Mouse (Mus musculus): ENCODE data around the gene Hexb. TPM values are rescaled to one million over a fixed set of nuclear protein-coding genes. Genes with fewer than 3 reads are reported as not detected.
"Not testable (repeated sequence)": the region's sequence is repeated elsewhere in the genome, so short reads cannot be mapped to it uniquely, and the experiment has no call there.

Gene Hexb
- polyA plus RNA-seq, 1 experiment, result 71.8 TPM

DNA sequence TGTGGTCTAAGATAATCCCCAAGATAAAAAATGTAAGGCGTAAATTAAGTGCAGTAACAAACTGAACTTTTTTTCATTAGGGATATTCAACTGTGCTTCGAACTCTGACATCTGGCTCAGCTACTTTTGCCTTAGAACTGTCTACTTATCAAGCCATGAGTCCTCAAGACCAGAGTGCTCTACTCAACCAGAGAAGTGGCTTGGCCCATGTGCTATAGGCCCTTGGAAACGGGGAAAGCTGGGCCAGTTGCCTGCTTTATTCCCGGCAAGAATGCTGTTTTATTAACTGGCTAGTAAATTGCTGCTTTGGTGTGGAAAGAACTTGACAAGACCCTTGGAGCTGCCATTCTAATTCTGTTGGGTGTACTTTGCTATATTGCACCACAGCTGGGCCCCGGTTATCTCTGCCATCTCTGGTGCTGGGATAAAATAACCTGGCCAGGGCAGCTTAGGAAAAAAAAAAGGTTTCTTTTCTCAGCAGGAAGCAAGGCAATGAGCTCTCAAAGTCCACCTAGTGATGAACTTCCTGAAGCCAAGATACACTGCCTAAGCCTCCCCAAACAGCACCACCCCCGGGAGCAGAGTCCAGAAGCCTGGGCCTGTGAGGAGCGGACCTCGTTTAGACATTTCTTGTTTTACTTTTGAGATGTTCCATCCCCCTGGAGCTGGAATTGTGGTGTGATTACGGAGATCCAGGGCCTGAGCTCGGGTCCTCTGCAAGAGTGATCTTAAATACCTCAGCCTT is 22.5 kb downstream of the Hexb start:
- Histone ChIP-seq H3K4me3 (replicated peaks; ENCODE audit: extremely low read depth, low read depth, low read length) (no peak overlapping the region), H3K4me1 (ENCODE audit: control insufficient read depth, insufficient read depth, low read length) (no peaks in the 10 kb centered on the region)
- TF ChIP-seq POLR2A (IDR thresholded peaks at IDR 0.05; ENCODE audit: borderline replicate concordance, extremely low read depth, low read depth, low read length), result no peak
- TF ChIP-seq CTCF (IDR thresholded peaks at IDR 0.05; ENCODE audit: insufficient read depth, low read length), result no peak
- DNase-seq, result no peak
- WGBS, result 80% methylated on average over 10 of the region's 10 CpGs

GRCm38 (mm10) chr13:97145834-97146233 is 52.3 kb downstream of the Hexb start:
- 58% methylated on average over 4 of the region's 4 CpGs for WGBS
- 0 out of 2 replicates have a peak, but pooled peaks have one; percentile 9 for TF ChIP-seq CTCF (IDR thresholded peaks at IDR 0.05; ENCODE audit: insufficient read depth, low read length)
- no peak for TF ChIP-seq POLR2A (IDR thresholded peaks at IDR 0.05; ENCODE audit: borderline replicate concordance, extremely low read depth, low read depth, low read length)
- Histone ChIP-seq H3K4me3 (replicated peaks; ENCODE audit: extremely low read depth, low read depth, low read length) (no peak overlapping the region), H3K4me1 (ENCODE audit: control insufficient read depth, insufficient read depth, low read length) (no peaks in the 10 kb centered on the region)
- peak; percentile 8 for DNase-seq

DNA sequence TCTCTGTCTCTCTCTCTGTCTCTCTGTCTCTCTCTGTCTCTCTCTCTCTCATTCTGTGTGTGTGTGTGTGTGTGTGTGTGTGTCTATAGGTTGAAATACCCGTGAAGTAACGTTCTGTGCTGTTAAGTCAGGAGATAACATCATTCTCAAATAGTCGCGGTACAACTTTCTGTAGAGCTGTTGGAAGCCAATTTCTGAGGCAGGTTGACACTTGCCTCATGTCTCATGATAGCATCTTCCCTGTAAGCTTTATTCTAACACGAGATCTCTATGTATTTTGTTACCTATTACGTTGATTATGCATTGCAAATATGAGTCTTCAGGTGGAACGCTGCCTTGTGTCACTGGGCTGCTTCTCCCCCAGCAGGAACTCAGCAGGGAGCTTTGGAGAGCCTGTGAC is 55.8 kb downstream of the Hexb start:
- Histone ChIP-seq H3K4me3 (replicated peaks; ENCODE audit: extremely low read depth, low read depth, low read length) (no peak overlapping the region), H3K4me1 (ENCODE audit: control insufficient read depth, insufficient read depth, low read length) (no peaks in the 10 kb centered on the region)
- 87% methylated on average over 7 of the region's 7 CpGs for WGBS
- no peak for DNase-seq
- TF ChIP-seq CTCF (IDR thresholded peaks at IDR 0.05; ENCODE audit: insufficient read depth, low read length), result no peak
- TF ChIP-seq POLR2A (IDR thresholded peaks at IDR 0.05; ENCODE audit: borderline replicate concordance, extremely low read depth, low read depth, low read length), result no peak

- 24% methylated on average over 8 of the region's 8 CpGs for WGBS
- DNase-seq; H3K4me1 ChIP-seq (ENCODE audit: control insufficient read depth, insufficient read depth, low read length): not testable (repeated sequence)
- peak overlapping the region; percentile 83 for H3K4me3 ChIP-seq (replicated peaks; ENCODE audit: extremely low read depth, low read depth, low read length)
Measured at GRCm38 (mm10) chr13:97138404-97138931, 59.7 kb downstream of the Hexb start.

DNA sequence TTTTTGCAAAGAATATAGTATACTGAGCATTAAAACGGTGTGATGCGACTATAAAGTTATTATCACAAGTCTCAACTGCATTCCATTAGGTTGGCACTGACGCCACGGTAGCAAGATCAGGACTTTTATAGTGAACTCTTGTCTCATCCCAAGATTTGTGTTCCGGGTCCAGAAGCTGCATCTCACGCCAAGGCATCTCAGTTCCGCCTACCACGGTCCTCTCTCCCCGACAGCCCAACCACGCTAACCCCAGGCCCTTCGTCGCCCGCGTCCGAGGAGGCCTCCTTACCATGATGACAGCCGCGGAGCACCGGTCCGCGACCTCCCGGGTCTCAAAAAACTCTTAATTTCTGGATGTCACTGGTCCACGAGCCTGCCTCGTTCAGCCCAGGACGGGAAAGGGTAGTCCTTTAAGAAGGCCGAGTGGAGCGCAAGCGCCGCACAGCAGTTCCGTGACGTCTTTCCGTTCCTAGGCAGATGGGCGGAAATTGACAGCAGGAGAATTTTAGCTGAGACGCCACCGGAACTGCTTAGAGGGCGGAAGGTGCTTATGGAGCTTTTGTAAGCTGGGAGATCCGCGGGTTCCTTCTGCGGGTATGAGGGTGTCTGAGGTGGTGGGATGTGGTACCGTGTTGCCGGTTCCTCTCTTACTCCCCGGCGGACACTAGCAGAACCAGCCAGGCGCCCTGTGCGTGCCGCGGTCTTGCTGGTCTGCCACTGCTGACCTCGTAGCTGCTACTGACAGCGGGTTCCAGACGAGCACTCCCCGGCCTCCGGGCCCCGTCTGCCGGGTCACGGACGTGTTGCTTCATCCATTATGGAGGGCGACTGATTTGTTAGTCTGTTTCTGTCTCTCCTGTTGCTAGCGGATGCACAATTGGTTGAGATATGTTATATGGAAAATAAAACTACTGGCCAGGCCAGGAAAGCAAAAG is 60.4 kb downstream of the Hexb start, which contains the start of the genes Gfm2 and Nsa2:
TSS of gene Gfm2 (plus strand) at position 472 of the 935 bp plus-strand sequence.
TSS of gene Nsa2 (minus strand) at position 472 of the 935 bp plus-strand sequence.
- TF ChIP-seq POLR2A (IDR thresholded peaks at IDR 0.05; ENCODE audit: borderline replicate concordance, extremely low read depth, low read depth, low read length), result peak; percentile 67; the same call in 1 of the 2 replicates
- no peak for TF ChIP-seq CTCF (IDR thresholded peaks at IDR 0.05; ENCODE audit: insufficient read depth, low read length)
- H3K4me3 ChIP-seq (replicated peaks; ENCODE audit: extremely low read depth, low read depth, low read length), result peak within 1 kb of the TSS; percentile 83
- WGBS, result under 1% methylated on average over 57 of the region's 57 CpGs
- peak; percentile 86 for DNase-seq
- H3K4me1 ChIP-seq (ENCODE audit: control insufficient read depth, insufficient read depth, low read length), result no peaks in the 10 kb centered on the region; the same call in 1 of the 2 replicates

GRCm38 (mm10) chr13:97130413-97130812 is 67.7 kb downstream of the Hexb start:
- no CpG with 5 or more reads among the region's 2 CpGs for WGBS
- H3K4me1 ChIP-seq (ENCODE audit: control insufficient read depth, insufficient read depth, low read length); H3K4me3 ChIP-seq (replicated peaks; ENCODE audit: extremely low read depth, low read depth, low read length); DNase-seq: not testable (repeated sequence)

- DNase-seq; H3K4me3 ChIP-seq (replicated peaks; ENCODE audit: extremely low read depth, low read depth, low read length); H3K4me1 ChIP-seq (ENCODE audit: control insufficient read depth, insufficient read depth, low read length): not testable (repeated sequence)
- 51% methylated on average over 4 of the region's 4 CpGs for WGBS
Measured at GRCm38 (mm10) chr13:97129654-97130053, 68.5 kb downstream of the Hexb start.

Other genes starting within 250 kb of the Hexb start
- not detected in 2 replicates for gene 1700029F12Rik, start 164.0 kb downstream of the Hexb start, polyA plus RNA-seq (2012; rRNA removed)
- gene Fam169a, start 131.1 kb downstream of the Hexb start, polyA plus RNA-seq (2012; rRNA removed), result not detected in 2 replicates
- gene Gm6169, start 99.1 kb downstream of the Hexb start, polyA plus RNA-seq (2012; rRNA removed), result 0.65 and 1.9 TPM in 2 replicates
- 13.3 and 17.2 TPM in 2 replicates for gene Gfm2, start 60.4 kb downstream of the Hexb start, polyA plus RNA-seq (2012; rRNA removed)
- gene Nsa2, start 60.4 kb downstream of the Hexb start, polyA plus RNA-seq (2012; rRNA removed), result 14.1 and 22.4 TPM in 2 replicates
- 7.3 and 8.5 TPM in 2 replicates for gene Enc1, start 42.7 kb upstream of the Hexb start, polyA plus RNA-seq (2012; rRNA removed)